26 mouse cellular contexts compared by ENCODE assay signal in genomic region chr1:119936861-119937260, GRCm38 (mm10). TPM values are rescaled to one million over a fixed set of nuclear protein-coding genes. Genes with fewer than 3 reads are reported as not detected.
DNase-seq lines count a peak whose midpoint lies in the region; ATAC-seq lines count a peak whose summit lies in the region.
"Had no signal": no experiment of that assay in that cellular context is flagged by ENCODE, and none has a peak within 500 bp of the region (broad histone marks: within the 10 kb centered on the region; RNA-seq: fewer than 3 reads in every experiment).

No protein-coding gene starts in this region.

- H3K27me3 ChIP-seq in hindbrain, embryonic 11.5 days (ENCODE audit: control insufficient read depth, insufficient read depth, low read length): no peaks in the 10 kb centered on the region
- no peaks in the 10 kb centered on the region for H3K27me3 ChIP-seq in hindbrain, embryonic 16.5 days (replicated peaks; ENCODE audit: control insufficient read depth, insufficient read depth, low read length)
- no peaks in the 10 kb centered on the region for H3K27me3 ChIP-seq in neural tube, embryonic 11.5 days (ENCODE audit: control insufficient read depth, insufficient read depth, low read length)
- H3K27me3 ChIP-seq: embryonic facial prominence, embryonic 12.5 days; forebrain, embryonic 12.5 days; hindbrain, embryonic 13.5 days; limb, embryonic 12.5 days; midbrain, embryonic 12.5 days; neural tube, embryonic 12.5 days; stomach, embryonic 15.5 days had no signal

- H3K9ac ChIP-seq in hindbrain, embryonic 11.5 days (ENCODE audit: low read depth, low read length): no peak overlapping the region
- no peak overlapping the region for H3K9ac ChIP-seq in hindbrain, embryonic 16.5 days (ENCODE audit: low read depth, low read length)
- no peak overlapping the region for H3K9ac ChIP-seq in neural tube, embryonic 11.5 days (ENCODE audit: low read length)
- H3K9ac ChIP-seq: embryonic facial prominence, embryonic 12.5 days; forebrain, embryonic 12.5 days; hindbrain, embryonic 13.5 days; limb, embryonic 12.5 days; liver, postnatal 0 days; midbrain, embryonic 12.5 days; neural tube, embryonic 12.5 days; stomach, embryonic 15.5 days had no signal

- no peak overlapping the region for H3K4me2 ChIP-seq in hindbrain, embryonic 11.5 days (replicated peaks; ENCODE audit: low read depth, low read length)
- H3K4me2 ChIP-seq in hindbrain, embryonic 16.5 days (ENCODE audit: low read length): no peak overlapping the region
- no peak overlapping the region for H3K4me2 ChIP-seq in neural tube, embryonic 11.5 days (ENCODE audit: low read depth)
- H3K4me2 ChIP-seq: embryonic facial prominence, embryonic 12.5 days; forebrain, embryonic 12.5 days; heart, embryonic 11.5 days; hindbrain, embryonic 13.5 days; limb, embryonic 12.5 days; liver, embryonic 11.5 days; midbrain, embryonic 12.5 days; neural tube, embryonic 12.5 days; stomach, embryonic 15.5 days had no signal

- 28% methylated on average over 7 of the region's 7 CpGs for WGBS in hindbrain, embryonic 11.5 days
- WGBS in hindbrain, embryonic 16.5 days: 44% methylated on average over 7 of the region's 7 CpGs
- WGBS in neural tube, embryonic 11.5 days: 28% methylated on average over 7 of the region's 7 CpGs

- no peaks in the 10 kb centered on the region for H3K4me1 ChIP-seq in hindbrain, embryonic 11.5 days (replicated peaks; ENCODE audit: control insufficient read depth, insufficient read depth, low read length)
- H3K4me1 ChIP-seq in hindbrain, embryonic 16.5 days (ENCODE audit: control insufficient read depth, insufficient read depth, low read depth, low read length): no peaks in the 10 kb centered on the region
- no peaks in the 10 kb centered on the region for H3K4me1 ChIP-seq in neural tube, embryonic 11.5 days (ENCODE audit: control insufficient read depth, insufficient read depth, low read length)
- H3K4me1 ChIP-seq: embryonic facial prominence, embryonic 12.5 days; hindbrain, embryonic 13.5 days; neural tube, embryonic 12.5 days; stomach, embryonic 15.5 days had no signal

- H3K9me3 ChIP-seq in hindbrain, embryonic 11.5 days (ENCODE audit: control insufficient read depth, low read length): no peaks in the 10 kb centered on the region
- no peaks in the 10 kb centered on the region for H3K9me3 ChIP-seq in hindbrain, embryonic 16.5 days (ENCODE audit: control insufficient read depth, low read length)
- no peaks in the 10 kb centered on the region for H3K9me3 ChIP-seq in neural tube, embryonic 11.5 days (ENCODE audit: control insufficient read depth, low read length)
- H3K9me3 ChIP-seq: embryonic facial prominence, embryonic 12.5 days; forebrain, embryonic 12.5 days; limb, embryonic 12.5 days; midbrain, embryonic 12.5 days; neural tube, embryonic 12.5 days; stomach, embryonic 15.5 days had no signal

- no peaks in the 10 kb centered on the region for H3K36me3 ChIP-seq in hindbrain, embryonic 11.5 days (ENCODE audit: control insufficient read depth, insufficient read depth, low read length)
- no peaks in the 10 kb centered on the region for H3K36me3 ChIP-seq in hindbrain, embryonic 16.5 days (ENCODE audit: control insufficient read depth, insufficient read depth, low read length)
- no peaks in the 10 kb centered on the region for H3K36me3 ChIP-seq in neural tube, embryonic 11.5 days (ENCODE audit: control insufficient read depth, insufficient read depth, low read length)
- H3K36me3 ChIP-seq: embryonic facial prominence, embryonic 12.5 days; forebrain, embryonic 12.5 days; hindbrain, embryonic 13.5 days; limb, embryonic 12.5 days; midbrain, embryonic 12.5 days; neural tube, embryonic 12.5 days; stomach, embryonic 15.5 days had no signal

- 0 out of 2 replicates have a peak, but pooled peaks have one; percentile 36 for ATAC-seq in cerebellum, adult (ENCODE audit: insufficient number of reproducible peaks, low FRiP score, low TSS enrichment)
- no peak for ATAC-seq in hindbrain, embryonic 11.5 days (ENCODE audit: low FRiP score)
- ATAC-seq in hindbrain, embryonic 16.5 days: no peak
- no peak for ATAC-seq in neural tube, embryonic 11.5 days (ENCODE audit: insufficient read depth, low FRiP score, low TSS enrichment)
- ATAC-seq: inflammation-experienced regulatory T-cells, adult 6 months; liver, postnatal 0 days had no signal

- no peak for DNase-seq in cerebellum, adult 8-10 months
- DNase-seq in hindbrain, embryonic 11.5 days (ENCODE audit: low spot score): peak; percentile 5
- peak; percentile 18 for DNase-seq in neural tube, embryonic 11.5 days (ENCODE audit: low spot score)
- no peak for DNase-seq in neural tube, embryonic 10.5 days (ENCODE audit: extremely low spot score, low spot score)
- DNase-seq in left cerebral cortex, adult 9 months (ENCODE audit: low spot score in 2 of 2): no peak
- no peak for DNase-seq in left cerebral cortex, adult 11 months (ENCODE audit: low spot score)
- DNase-seq: adrenal gland, postnatal 14 days; cerebellum, adult 9-11 months; heart, postnatal 10 days; kidney, adult 9 months; liver, postnatal 0 days; lung, postnatal 10 days; right cerebral cortex, adult 18-20 months; thymus, adult 2 months had no signal

- H3K27ac ChIP-seq in hindbrain, embryonic 11.5 days (ENCODE audit: low read depth, low read length): no peak overlapping the region
- H3K27ac ChIP-seq in hindbrain, embryonic 16.5 days (ENCODE audit: low read depth, low read length): no peak overlapping the region
- H3K27ac ChIP-seq in neural tube, embryonic 11.5 days (ENCODE audit: low read depth, low read length): no peak overlapping the region
- H3K27ac ChIP-seq: embryonic facial prominence, embryonic 12.5 days; forebrain, embryonic 12.5 days; hindbrain, embryonic 13.5 days; limb, embryonic 12.5 days; midbrain, embryonic 12.5 days; neural tube, embryonic 12.5 days; stomach, embryonic 15.5 days had no signal

- H3K4me3 ChIP-seq in hindbrain, embryonic 11.5 days (ENCODE audit: low read depth, low read length): no peak overlapping the region
- no peak overlapping the region for H3K4me3 ChIP-seq in hindbrain, embryonic 16.5 days (ENCODE audit: low read length)
- no peak overlapping the region for H3K4me3 ChIP-seq in neural tube, embryonic 11.5 days (ENCODE audit: low read depth, low read length)
- H3K4me3 ChIP-seq: embryonic facial prominence, embryonic 12.5 days; forebrain, embryonic 12.5 days; hindbrain, embryonic 13.5 days; limb, embryonic 12.5 days; midbrain, embryonic 12.5 days; neural tube, embryonic 12.5 days; stomach, embryonic 15.5 days had no signal

RNA-seq across cellular contexts. Expression of gene Tmem177, which starts 23.9 kb away (rescaled TPM):
- polyA plus RNA-seq in hindbrain, embryonic 11.5 days (2014; fragmentation: Nextera tagmentation; extraction: Ambion mirVana): 8.7 and 9.2 TPM in 2 replicates
- 6.6 and 8.3 TPM in 2 replicates for polyA plus RNA-seq in hindbrain, embryonic 16.5 days (2015; fragmentation: Nextera tagmentation; extraction: Ambion mirVana)
- 9.8 and 9.9 TPM in 2 replicates for polyA plus RNA-seq in neural tube, embryonic 11.5 days (2014; fragmentation: Nextera tagmentation; extraction: Ambion mirVana)

Comparison
In these comparisons a context has a peak if more than half of its experiments do, and no peak if none do; other contexts are left out.
1. DNase-seq: peak in hindbrain, embryonic 11.5 days (single experiment) and neural tube, embryonic 11.5 days (single experiment); none in cerebellum, adult 8-10 months (single experiment), neural tube, embryonic 10.5 days (single experiment), left cerebral cortex, adult 9 months (0 of 2) and left cerebral cortex, adult 11 months (single experiment).